Mouse (Mus musculus) bone marrow, adult 2 months (tissue): ENCODE data around the gene Syk. TPM values are rescaled to one million over a fixed set of nuclear protein-coding genes. Genes with fewer than 3 reads are reported as not detected.

Experiments
- H3K27ac ChIP-seq: fragments of 200-500 bp; 2 replicates; pipeline ENCODE4 v1.5.1; 2012; ENCODE audit warnings: low read depth, mild to moderate bottlenecking, control low read depth, inconsistent platforms, low read length; ENCODE audit not compliant: control insufficient read depth, poor library complexity, insufficient read depth
- H3K4me1 ChIP-seq: fragments of 200-500 bp; 2 replicates; pipeline ENCODE4 v1.6.1; 2011; ENCODE audit warnings: low read length; ENCODE audit not compliant: control insufficient read depth, insufficient read depth
- H3K4me3 ChIP-seq: fragments of 200-500 bp; replicated peaks from 2 replicates; pipeline ENCODE3; 2011; ENCODE audit warnings: mild to moderate bottlenecking, low read depth, low read length, control low read depth; ENCODE audit not compliant: control insufficient read depth
- CTCF ChIP-seq: fragments of 200-500 bp; IDR thresholded peaks from 2 replicates; pipeline ENCODE4 v1.5.1; 2011; ENCODE audit warnings: low read length, control low read depth; ENCODE audit not compliant: control insufficient read depth, insufficient read depth
- POLR2A ChIP-seq: fragments of 200-500 bp; IDR thresholded peaks from 2 replicates; pipeline ENCODE4 v1.6.1; 2011; ENCODE audit warnings: low read depth, mild to moderate bottlenecking, control low read depth, low read length, borderline replicate concordance; ENCODE audit not compliant: control insufficient read depth
- WGBS: fragments of 180-500 bp; shearing (Covaris S2); methylation state at CpG from one replicate; pipeline ENCODE4 v1.1.7; 2018; 5-methylcytosine and 5-hydroxymethylcytosine counted together
- polyA plus RNA-seq: library from polyadenylated mRNA; stranded (reverse); fragments of >200 nt; gene quantifications from 2 replicates; pipeline ENCODE4 v1.2.4, GENCODE M21; 2011; ENCODE audit warnings: low replicate concordance; ENCODE audit not compliant: missing spikeins, insufficient read depth, insufficient read length

The Syk gene
- polyA plus RNA-seq, 1 experiment, result 120 TPM

DNA sequence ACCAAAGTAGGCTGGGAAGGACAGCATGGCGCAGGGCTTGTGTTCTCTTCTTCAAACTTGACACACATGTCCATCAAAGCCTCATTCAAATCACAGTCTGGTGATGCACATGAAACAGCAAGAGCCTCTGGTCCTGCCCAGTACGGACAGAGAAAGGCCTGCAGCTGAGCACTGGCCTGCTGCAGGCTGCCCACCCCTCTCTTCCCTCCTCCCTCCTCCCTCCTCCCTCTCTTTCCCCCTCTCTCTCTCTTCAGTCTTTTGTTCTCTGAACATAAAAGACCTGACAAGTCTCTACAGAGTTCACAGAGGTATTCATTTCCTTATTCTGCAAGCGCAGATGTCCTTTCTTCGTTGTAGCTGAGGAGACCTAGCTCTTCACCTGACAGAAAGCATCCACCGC, 99.1 kb downstream of the Syk start:
- no peak overlapping the region for H3K27ac ChIP-seq
- TF ChIP-seq CTCF (no peak), POLR2A (no peak)
- no peaks in the 10 kb centered on the region for H3K4me1 ChIP-seq
- WGBS, result 86% methylated on average over 5 of the region's 5 CpGs
- no peak overlapping the region for H3K4me3 ChIP-seq

DNA sequence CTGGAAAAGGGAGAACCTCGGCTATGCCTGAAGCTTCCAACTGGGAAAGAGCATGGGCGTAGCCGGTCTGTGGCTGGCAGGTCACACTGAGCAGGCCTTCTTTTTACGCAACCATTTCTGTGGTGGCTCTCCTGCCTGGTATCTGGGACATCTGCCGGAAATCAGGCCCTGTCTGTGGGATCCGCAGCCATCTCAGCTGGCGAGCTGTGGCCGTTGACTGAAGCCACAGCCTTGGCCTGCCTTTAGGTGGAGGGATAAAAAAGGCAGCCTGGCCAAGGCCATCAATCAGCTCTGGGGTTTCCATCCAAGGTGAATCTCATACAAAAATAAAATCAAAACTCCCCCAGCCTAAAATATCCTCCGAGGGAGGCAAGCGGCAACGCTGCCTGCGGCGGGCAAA, 107.5 kb downstream of the Syk start:
- H3K4me3 ChIP-seq, result no peak overlapping the region
- TF ChIP-seq CTCF, result no peak
- no peak for TF ChIP-seq POLR2A
- WGBS, result 71% methylated on average over 13 of the region's 13 CpGs
- no peak overlapping the region for H3K27ac ChIP-seq
- H3K4me1 ChIP-seq, result no peaks in the 10 kb centered on the region; the same call in 1 of the 2 replicates

DNA sequence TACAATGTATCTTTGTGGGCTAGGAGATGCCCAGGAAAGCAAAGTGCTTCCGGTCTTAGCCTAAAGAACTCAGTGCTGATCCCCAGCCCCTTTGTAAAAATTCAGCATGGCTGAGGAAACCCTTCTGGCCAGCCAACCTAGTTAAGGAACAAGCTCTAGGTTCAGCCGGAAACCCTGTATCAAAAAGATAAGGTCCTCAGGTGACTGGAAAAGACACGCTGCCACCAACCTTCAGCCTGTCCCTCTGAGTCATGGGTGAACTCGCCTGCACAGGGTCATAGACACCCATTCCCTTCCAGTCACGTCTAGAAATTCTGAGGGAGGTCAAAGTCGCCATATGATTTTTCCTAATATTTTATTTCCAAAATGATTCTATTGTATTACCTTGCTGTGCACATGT, 109.3 kb downstream of the Syk start:
- Histone ChIP-seq H3K4me1 (no peaks in the 10 kb centered on the region; the same call in 1 of the 2 replicates), H3K27ac (no peak overlapping the region), H3K4me3 (no peak overlapping the region)
- no peak for TF ChIP-seq POLR2A
- TF ChIP-seq CTCF, result no peak
- WGBS, result 71% methylated on average over 6 of the region's 6 CpGs

DNA sequence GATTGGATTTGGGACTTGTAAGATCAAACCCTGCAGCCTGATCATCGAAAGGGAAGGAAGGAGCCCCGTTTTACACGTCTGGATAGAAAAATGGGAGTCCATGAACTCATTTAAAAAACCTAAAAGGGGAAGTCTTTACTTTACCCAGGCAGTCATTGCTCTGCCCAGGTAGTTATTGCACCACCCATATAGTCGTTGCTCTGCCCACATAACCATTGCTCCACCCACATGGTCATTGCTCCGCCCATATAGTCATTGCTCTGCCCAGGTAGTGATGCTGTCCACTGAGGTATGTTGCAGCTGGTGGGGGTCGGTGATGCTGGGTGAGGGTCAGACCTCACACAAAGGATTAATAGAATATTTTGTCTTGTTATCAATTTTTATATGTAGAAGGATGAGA, 111.9 kb downstream of the Syk start:
- no peak for TF ChIP-seq CTCF
- TF ChIP-seq POLR2A, result no peak
- no peaks in the 10 kb centered on the region; the same call in 1 of the 2 replicates for H3K4me1 ChIP-seq
- no peak overlapping the region for H3K4me3 ChIP-seq
- 38% methylated on average over 6 of the region's 6 CpGs for WGBS
- no peak overlapping the region for H3K27ac ChIP-seq

Other genes starting within 250 kb of the Syk start
- 3.1 and 5.9 TPM in 2 replicates for gene Diras2, start 51.9 kb upstream of the Syk start, polyA plus RNA-seq